20 mouse cellular contexts compared by ENCODE assay signal in the genomic region with DNA sequence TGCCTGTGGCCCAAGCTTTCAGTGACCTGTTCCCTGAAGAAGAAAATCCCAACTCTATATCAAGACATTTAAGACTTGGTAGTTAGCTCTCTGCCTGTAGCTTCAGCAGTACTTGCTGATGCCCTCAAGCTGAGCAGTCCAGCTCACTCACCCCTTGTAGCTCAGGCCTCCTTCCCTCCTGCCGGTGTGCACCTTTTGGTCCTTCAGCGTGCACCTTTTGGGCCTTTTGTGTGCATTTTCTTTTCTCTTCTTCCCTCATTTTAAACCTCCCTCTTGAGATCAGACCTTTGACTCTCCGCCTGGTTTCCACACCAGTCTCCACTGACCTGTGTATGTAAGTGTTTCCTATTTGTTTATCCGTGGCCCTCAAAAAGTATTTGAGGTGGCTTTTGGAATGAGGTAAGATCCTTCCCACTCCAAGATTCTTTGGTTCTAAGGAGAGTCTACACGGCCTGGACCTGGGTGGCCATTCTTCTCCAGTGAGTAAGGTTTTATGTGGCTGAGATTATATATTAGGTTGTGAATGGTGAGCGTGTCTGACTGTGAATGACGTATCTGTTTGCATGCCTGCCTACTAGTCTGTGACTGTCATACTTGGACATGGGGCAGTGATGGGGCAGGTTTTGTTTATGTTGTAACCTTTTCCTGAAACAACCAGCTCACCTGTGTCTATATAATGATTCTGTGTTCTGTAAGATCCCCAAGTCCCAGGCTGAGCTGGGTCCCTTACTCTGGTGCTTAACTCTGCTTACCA. TPM values are rescaled to one million over a fixed set of nuclear protein-coding genes. Genes with fewer than 3 reads are reported as not detected.
A peak's percentile ranks its signal among the peaks of the same experiment; 100 is the strongest.
DNase-seq lines count a peak whose midpoint lies in the region; ATAC-seq and TF ChIP-seq lines count a peak whose summit lies in the region.
"Had no signal": no experiment of that assay in that cellular context is flagged by ENCODE, and none has a peak within 500 bp of the region (broad histone marks: within the 10 kb centered on the region; RNA-seq: fewer than 3 reads in every experiment).

No protein-coding gene starts in this region.

- no peak for DNase-seq in heart, adult 9 months (ENCODE audit: low spot score in 2 of 2)
- peak; percentile 4 for DNase-seq in lung, adult 2 months
- DNase-seq in lung, postnatal 25 days (ENCODE audit: low spot score), result no peak
- DNase-seq in Patski (ENCODE audit: low read depth, low spot score), result no peak
- peak; percentile 21 for DNase-seq in limb, embryonic 10.5 days (ENCODE audit: low spot score)
- DNase-seq: adrenal gland, adult 8-10 months; cerebellum, adult 18-20 months; gastrocnemius, adult 2 months; heart, postnatal 4 days; layer of hippocampus, adult 9-11 months; thymus, postnatal 36 days had no signal

- no peak for TF ChIP-seq POLR2A in lung, adult 2 months (IDR thresholded peaks at IDR 0.05; ENCODE audit: borderline replicate concordance, extremely low read depth, low read depth, low read length)

- TF ChIP-seq CTCF in lung, adult 2 months (IDR thresholded peaks at IDR 0.05; ENCODE audit: insufficient read depth, low read length), result no peak
- no peak for TF ChIP-seq CTCF in Patski (IDR thresholded peaks at IDR 0.05)

- H3K36me3 ChIP-seq in heart, embryonic 12.5 days, result no peaks in the 10 kb centered on the region
- H3K36me3 ChIP-seq in limb, embryonic 10.5 days, result no peaks in the 10 kb centered on the region
- H3K36me3 ChIP-seq: forebrain, embryonic 15.5 days; G1E; intestine, embryonic 15.5 days; limb, embryonic 15.5 days; lung, embryonic 15.5 days had no signal

- H3K9ac ChIP-seq in heart, embryonic 12.5 days, result no peak overlapping the region
- H3K9ac ChIP-seq: forebrain, embryonic 15.5 days; intestine, embryonic 15.5 days; limb, embryonic 15.5 days; lung, embryonic 15.5 days had no signal

- POLR2A ChIA-PET in Patski (lab: Charles Lee), result interaction anchor here (1.5 kb wide), 1 partner anchor 21 kb away, joined by 3 read pairs; no protein-coding TSS in a partner anchor

- CTCF ChIA-PET in Patski (lab: Charles Lee), result no interaction called here

- H3K4me1 ChIP-seq in heart, embryonic 12.5 days (replicated peaks), result peaks cover 38% of the 10 kb centered on the region
- peaks cover 4% of the 10 kb centered on the region; the same call in 1 of the 2 replicates for H3K4me1 ChIP-seq in lung, adult 2 months (ENCODE audit: control insufficient read depth, insufficient read depth, low read length)
- H3K4me1 ChIP-seq in limb, embryonic 10.5 days, result peaks cover 31% of the 10 kb centered on the region

- peaks cover 10% of the 10 kb centered on the region for H3K27me3 ChIP-seq in heart, embryonic 12.5 days (replicated peaks)
- no peaks in the 10 kb centered on the region for H3K27me3 ChIP-seq in Patski
- H3K27me3 ChIP-seq in limb, embryonic 10.5 days (ENCODE audit: low read depth, poor library complexity, severe bottlenecking), result peaks cover 28% of the 10 kb centered on the region
- H3K27me3 ChIP-seq: forebrain, embryonic 15.5 days; limb, embryonic 15.5 days; lung, embryonic 15.5 days had no signal

- in situ Hi-C loops in Patski (cut with MboI; ENCODE audit: low pct_unique_long_range_greater_than_20kb), result loop anchor here (5.0 kb wide), 1 partner anchor 73 kb away; no protein-coding TSS in a partner anchor

- H3K9me3 ChIP-seq in heart, embryonic 12.5 days (replicated peaks), result no peaks in the 10 kb centered on the region
- no peaks in the 10 kb centered on the region for H3K9me3 ChIP-seq in limb, embryonic 10.5 days (replicated peaks)
- H3K9me3 ChIP-seq: forebrain, embryonic 15.5 days; G1E; intestine, embryonic 15.5 days; limb, embryonic 15.5 days; lung, embryonic 15.5 days had no signal

- H3K4me2 ChIP-seq in heart, embryonic 12.5 days, result 0 out of 2 replicates have a peak overlapping the region, but pooled peaks have one; percentile 17
- H3K4me2 ChIP-seq: forebrain, embryonic 15.5 days; intestine, embryonic 15.5 days; lung, embryonic 15.5 days; midbrain, embryonic 11.5 days had no signal

- no peak for ATAC-seq in heart, embryonic 12.5 days (ENCODE audit: insufficient number of reproducible peaks, low FRiP score)
- ATAC-seq in Patski, result peak; percentile 65
- no peak for ATAC-seq in megakaryocyte, adult 5-6 weeks (ENCODE audit: poor library complexity, severe bottlenecking)
- ATAC-seq: forebrain, embryonic 15.5 days; intestine, embryonic 15.5 days had no signal

- 80% methylated on average over 7 of the region's 7 CpGs for whole genome bisulfite sequencing in heart, embryonic 12.5 days
- WGBS in lung, adult 2 months, result 80% methylated on average over 7 of the region's 7 CpGs
- 86% methylated on average over 7 of the region's 7 CpGs for WGBS in limb, embryonic 10.5 days

- no peak overlapping the region for H3K27ac ChIP-seq in heart, embryonic 12.5 days (ENCODE audit: poor library complexity, severe bottlenecking)
- no peak overlapping the region for H3K27ac ChIP-seq in limb, embryonic 10.5 days
- H3K27ac ChIP-seq: forebrain, embryonic 15.5 days; gastrocnemius, adult 2 months; heart, adult 2 months; intestine, embryonic 15.5 days; limb, embryonic 15.5 days; lung, embryonic 15.5 days had no signal

- no peak overlapping the region for H3K4me3 ChIP-seq in heart, embryonic 12.5 days
- H3K4me3 ChIP-seq in lung, adult 2 months (replicated peaks; ENCODE audit: extremely low read depth, low read depth, low read length), result no peak overlapping the region
- no peak overlapping the region for H3K4me3 ChIP-seq in limb, embryonic 10.5 days
- H3K4me3 ChIP-seq: forebrain, embryonic 15.5 days; gastrocnemius, adult 2 months; heart, adult 2 months; intestine, embryonic 15.5 days; limb, embryonic 15.5 days; lung, embryonic 15.5 days had no signal

RNA-seq across cellular contexts. Expression of a gene that starts 3.1 kb away (rescaled TPM):
- polyA plus RNA-seq in heart, embryonic 12.5 days (2016; fragmentation: Nextera tagmentation; extraction: Ambion mirVana), result 11.0 and 11.2 TPM in 2 replicates
- 77.5 and 97.5 TPM in 2 replicates for polyA plus RNA-seq in lung, adult 2 months (2012; rRNA removed)
- polyA plus RNA-seq in Patski (2021), result 47.2 TPM
- 2.8 and 4.8 TPM in 2 replicates for polyA plus RNA-seq in limb, embryonic 10.5 days (2016; fragmentation: Nextera tagmentation; extraction: Ambion mirVana)
- 0.29 and 1.7 TPM in 2 replicates for total RNA-seq in megakaryocyte, adult 5-6 weeks (2015)
- 0.33 and 1.3 TPM in 2 replicates for total RNA-seq in megakaryocyte, adult 5-6 weeks (2017)

RNA-seq across cellular contexts. Expression of a gene that starts 18.6 kb away (rescaled TPM):
- polyA plus RNA-seq in heart, embryonic 12.5 days (2016; fragmentation: Nextera tagmentation; extraction: Ambion mirVana), result 0.40 and 0.51 TPM in 2 replicates
- polyA plus RNA-seq in lung, adult 2 months (2012; rRNA removed), result 12.1 and 14.7 TPM in 2 replicates
- 0.50 TPM for polyA plus RNA-seq in Patski (2021)
- polyA plus RNA-seq in limb, embryonic 10.5 days (2016; fragmentation: Nextera tagmentation; extraction: Ambion mirVana), result 1.0 and 1.2 TPM in 2 replicates
- total RNA-seq in megakaryocyte, adult 5-6 weeks (2015), result not detected in 2 replicates
- total RNA-seq in megakaryocyte, adult 5-6 weeks (2017), result not detected in 2 replicates
- polyA plus RNA-seq: G1E had no signal

RNA-seq across cellular contexts. Expression of a gene that starts 21.5 kb away (rescaled TPM):
- polyA plus RNA-seq in heart, embryonic 12.5 days (2016; fragmentation: Nextera tagmentation; extraction: Ambion mirVana), result 130 and 139 TPM in 2 replicates
- 61.6 and 71.6 TPM in 2 replicates for polyA plus RNA-seq in lung, adult 2 months (2012; rRNA removed)
- polyA plus RNA-seq in Patski (2021), result 69.0 TPM
- polyA plus RNA-seq in limb, embryonic 10.5 days (2016; fragmentation: Nextera tagmentation; extraction: Ambion mirVana), result 61.9 and 66.4 TPM in 2 replicates
- total RNA-seq in megakaryocyte, adult 5-6 weeks (2015), result 23.8 and 24.3 TPM in 2 replicates
- total RNA-seq in megakaryocyte, adult 5-6 weeks (2017), result 24.6 and 27.9 TPM in 2 replicates

RNA-seq across cellular contexts. Expression of a gene that starts 34.0 kb away (rescaled TPM):
- polyA plus RNA-seq in heart, embryonic 12.5 days (2016; fragmentation: Nextera tagmentation; extraction: Ambion mirVana), result 5.1 and 5.6 TPM in 2 replicates
- polyA plus RNA-seq in lung, adult 2 months (2012; rRNA removed), result 13.1 and 17.3 TPM in 2 replicates
- 4.8 TPM for polyA plus RNA-seq in Patski (2021)
- polyA plus RNA-seq in limb, embryonic 10.5 days (2016; fragmentation: Nextera tagmentation; extraction: Ambion mirVana), result 2.2 and 3.4 TPM in 2 replicates
- total RNA-seq in megakaryocyte, adult 5-6 weeks (2015), result 0.27 and 0.42 TPM in 2 replicates
- total RNA-seq in megakaryocyte, adult 5-6 weeks (2017), result 0.04 and 0.16 TPM in 2 replicates

RNA-seq across cellular contexts. Expression of a gene that starts 34.1 kb away (rescaled TPM):
- polyA plus RNA-seq in heart, embryonic 12.5 days (2016; fragmentation: Nextera tagmentation; extraction: Ambion mirVana), result 3.8 and 3.9 TPM in 2 replicates
- 0.04 and 0.15 TPM in 2 replicates for polyA plus RNA-seq in lung, adult 2 months (2012; rRNA removed)
- polyA plus RNA-seq in Patski (2021), result 0.59 TPM
- polyA plus RNA-seq in limb, embryonic 10.5 days (2016; fragmentation: Nextera tagmentation; extraction: Ambion mirVana), result 1.6 and 1.7 TPM in 2 replicates
- 0.11 TPM in 1 of 2 replicates, not detected in the other for total RNA-seq in megakaryocyte, adult 5-6 weeks (2015)
- 0.20 and 0.33 TPM in 2 replicates for total RNA-seq in megakaryocyte, adult 5-6 weeks (2017)

Comparison
In these comparisons a context has a peak if more than half of its experiments do, and no peak if none do; other contexts are left out.
1. DNase-seq: peak in lung, adult 2 months (single experiment) and limb, embryonic 10.5 days (single experiment); none in heart, adult 9 months (0 of 2), lung, postnatal 25 days (single experiment) and Patski (single experiment).